Mouse (Mus musculus) liver, adult (tissue): Measurements from ENCODE around the gene Pla2g6.

ENCODE experiments used
- GATA4 ChIP-seq: IDR thresholded peaks from 2 replicates; pipeline ENCODE4 v1.6.1; 2014; ENCODE audit warnings: mild to moderate bottlenecking, low read length; ENCODE audit not compliant: insufficient replicate concordance

Pla2g6 gene

GRCm38 (mm10) chr15:79335061-79335655 is 7.0 kb upstream of the Pla2g6 start:
- no peak for TF ChIP-seq GATA4

DNA sequence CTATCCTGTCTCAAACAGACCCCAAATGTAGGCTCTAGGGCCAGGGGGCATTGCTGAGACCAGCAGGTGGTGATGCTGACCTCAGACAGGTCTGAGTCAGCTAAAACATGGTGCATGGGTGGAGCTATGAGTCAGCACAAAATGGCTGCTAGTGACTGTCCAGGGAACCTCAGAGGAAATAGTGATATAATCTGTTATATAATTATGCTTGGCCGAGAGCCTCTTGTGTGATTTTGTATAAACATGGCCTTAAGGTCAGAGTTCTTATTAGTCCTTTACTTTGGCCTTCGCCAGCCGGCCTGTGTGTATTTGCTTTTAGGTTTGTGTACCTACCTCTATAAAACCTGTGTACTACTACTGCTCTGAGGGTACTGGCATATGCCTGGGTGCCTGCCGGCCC is 5.2 kb upstream of the Pla2g6 start:
- no peak for TF ChIP-seq GATA4

- TF ChIP-seq GATA4: no peak
These were observed 2.3 kb upstream of the Pla2g6 start for GRCm38 (mm10) chr15:79330521-79330920.

- no peak for TF ChIP-seq GATA4
These were observed 1.8 kb upstream of the Pla2g6 start for GRCm38 (mm10) chr15:79329979-79330363.

GRCm38 (mm10) chr15:79329346-79329978 is 1.3 kb upstream of the Pla2g6 start:
- TF ChIP-seq GATA4: no peak

DNA sequence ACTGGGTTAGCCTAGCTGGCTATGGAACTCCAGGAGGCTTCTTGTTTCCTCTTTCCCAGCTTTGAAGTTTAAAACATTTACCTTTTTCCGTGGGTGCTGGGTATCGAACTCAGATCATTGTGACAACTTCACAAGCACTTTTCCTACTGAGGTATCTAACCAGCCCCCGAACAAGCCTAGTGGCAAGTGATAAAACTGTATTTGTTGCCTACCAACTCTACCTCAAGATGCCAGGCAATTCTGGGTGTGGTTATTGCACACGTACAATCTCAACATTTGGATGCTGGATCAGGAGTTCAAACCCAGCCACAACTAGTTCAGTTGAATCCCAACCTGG is 717 bp upstream of the Pla2g6 start:
- TF ChIP-seq GATA4: no peak

DNA sequence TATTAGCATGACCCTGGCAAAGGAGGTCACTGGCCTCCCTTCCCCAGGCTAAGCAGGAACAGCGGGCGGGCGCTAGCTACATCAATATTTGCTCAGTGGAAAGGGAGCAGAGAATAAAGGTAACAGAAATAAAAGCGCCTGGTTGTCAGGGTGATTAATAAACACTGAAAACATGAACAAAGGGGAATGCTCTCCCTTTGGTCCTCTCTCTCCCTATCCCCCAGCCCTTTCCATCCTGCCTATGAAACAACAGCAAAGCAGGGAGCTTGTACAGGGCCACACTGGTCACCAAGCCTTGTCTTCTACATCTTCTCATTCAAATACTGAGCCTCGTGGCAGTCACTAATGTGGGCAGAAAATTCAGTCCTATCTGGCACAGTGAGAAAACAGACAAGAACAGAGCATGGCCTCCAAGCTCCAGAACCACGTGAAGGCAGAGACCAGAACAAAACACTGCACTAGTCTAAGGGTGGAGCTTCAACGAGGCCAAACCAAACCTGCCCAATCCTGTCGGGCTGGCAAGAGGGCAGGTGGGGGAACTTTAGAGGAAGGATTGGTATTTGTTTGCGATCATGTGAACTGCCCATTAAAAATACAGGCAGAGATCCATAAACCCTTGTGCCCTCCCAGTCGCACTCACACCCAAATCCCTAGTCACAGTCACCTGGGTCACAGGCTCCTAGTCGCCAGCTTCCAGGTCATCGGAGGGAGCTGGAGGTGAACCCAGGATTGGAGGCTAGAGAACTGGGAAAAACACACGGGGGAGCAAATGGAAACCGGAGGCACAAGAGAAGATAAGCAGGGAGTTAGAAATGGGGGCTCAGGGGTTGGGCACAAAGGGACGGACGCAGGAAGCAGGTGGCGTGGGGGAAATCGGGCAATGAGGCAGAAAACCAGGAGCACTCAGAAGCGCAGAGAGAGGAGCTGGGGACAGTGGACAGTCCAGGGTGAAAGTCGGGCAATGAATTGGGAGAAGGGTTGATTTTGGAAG is 924 bp downstream of the Pla2g6 start:
- no peak for TF ChIP-seq GATA4

- TF ChIP-seq GATA4: no peak
These were observed 1.9 kb downstream of the Pla2g6 start for GRCm38 (mm10) chr15:79326264-79326663.

- no peak for TF ChIP-seq GATA4
These were observed 2.4 kb downstream of the Pla2g6 start for GRCm38 (mm10) chr15:79325742-79326141.

- TF ChIP-seq GATA4: no peak
These were observed 3.8 kb downstream of the Pla2g6 start for GRCm38 (mm10) chr15:79324373-79324772.

DNA sequence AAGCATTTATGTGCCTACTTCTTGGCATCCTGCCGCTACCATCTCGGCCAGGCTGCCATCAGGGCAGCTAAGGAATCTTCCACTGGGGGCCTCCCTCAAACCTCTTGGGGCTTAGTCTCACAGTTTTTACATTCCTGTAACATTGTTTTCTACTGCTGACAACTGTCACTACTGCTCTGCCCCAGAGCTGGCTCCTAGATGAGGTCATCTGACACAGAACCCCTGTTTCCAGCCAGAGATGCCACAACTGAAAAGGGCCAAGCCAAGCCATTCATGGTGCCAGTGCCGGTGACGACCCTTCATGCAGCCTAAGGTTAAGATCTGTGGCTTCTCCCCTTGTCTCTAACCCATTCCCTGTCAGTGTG is 4.4 kb downstream of the Pla2g6 start:
- TF ChIP-seq GATA4: no peak

GRCm38 (mm10) chr15:79322991-79323790 is 5.0 kb downstream of the Pla2g6 start:
- TF ChIP-seq GATA4: no peak

DNA sequence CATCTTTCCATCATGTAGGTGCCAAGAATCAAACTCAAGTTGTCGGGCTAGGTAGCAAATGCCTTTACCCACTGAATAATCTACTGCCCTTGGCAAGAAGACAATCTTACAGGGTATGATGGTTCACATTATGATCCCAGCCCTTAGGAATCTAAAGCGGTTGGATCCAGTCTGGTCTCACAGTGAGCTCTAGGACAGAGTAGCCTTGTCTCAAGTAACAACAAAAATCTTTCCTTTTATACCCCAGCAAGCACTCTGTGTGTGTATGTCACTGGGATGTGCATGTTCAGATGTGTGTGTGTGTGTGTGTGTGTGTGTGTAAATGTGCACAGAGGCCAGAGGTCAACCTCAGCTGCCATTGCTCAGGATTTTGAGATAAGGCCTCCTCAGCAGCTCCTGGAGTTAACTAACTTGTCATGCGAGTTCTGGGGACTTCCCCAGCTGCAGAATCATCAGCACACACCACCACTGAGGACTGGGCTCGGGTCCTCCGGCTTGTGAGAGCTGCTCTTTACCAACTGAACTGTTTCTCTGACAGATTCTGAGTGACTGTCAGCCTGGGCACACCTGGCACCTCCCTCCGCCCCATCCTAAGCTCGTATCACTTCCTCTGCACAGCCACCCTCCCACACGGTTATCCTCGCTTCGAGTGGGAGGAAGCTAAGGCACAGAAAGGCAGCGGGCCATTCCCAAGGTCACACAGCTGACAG is 5.8 kb downstream of the Pla2g6 start:
- TF ChIP-seq GATA4: no peak

DNA sequence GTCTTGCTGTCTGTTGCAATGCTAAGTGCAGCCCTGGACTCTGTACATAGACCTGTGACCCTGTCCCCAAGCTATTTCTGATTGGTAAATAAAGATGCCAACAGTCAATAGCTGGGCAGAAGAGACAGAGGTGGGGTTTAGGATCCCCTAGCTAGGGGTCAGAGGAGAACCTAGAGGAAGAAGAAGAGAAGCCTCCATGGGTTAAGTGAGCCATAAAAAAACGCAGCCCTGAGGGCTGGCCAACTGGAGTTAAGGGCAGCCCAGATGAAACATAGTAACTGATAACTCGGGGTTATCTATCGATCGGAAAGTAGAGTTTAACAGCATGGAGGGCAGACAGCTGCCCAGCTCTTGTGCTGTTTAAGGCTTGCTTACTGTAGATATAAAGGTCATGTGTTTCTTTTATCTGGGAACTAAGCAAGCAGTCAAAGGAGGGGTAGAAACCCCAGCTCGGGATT is 6.4 kb downstream of the Pla2g6 start:
- TF ChIP-seq GATA4: peak; percentile 94
